Mouse (Mus musculus): ENCODE data around the gene Lemd1. TPM values are rescaled to one million over a fixed set of nuclear protein-coding genes. Genes with fewer than 3 reads are reported as not detected.

Lemd1 gene
- polyA plus RNA-seq (2015; fragmentation: Illumina TruSeq; extraction: RNeasy Lipid Tissue Mini Kit (QIAGEN cat#74804); ENCODE audit: insufficient read depth, low replicate concordance) = not detected

DNA sequence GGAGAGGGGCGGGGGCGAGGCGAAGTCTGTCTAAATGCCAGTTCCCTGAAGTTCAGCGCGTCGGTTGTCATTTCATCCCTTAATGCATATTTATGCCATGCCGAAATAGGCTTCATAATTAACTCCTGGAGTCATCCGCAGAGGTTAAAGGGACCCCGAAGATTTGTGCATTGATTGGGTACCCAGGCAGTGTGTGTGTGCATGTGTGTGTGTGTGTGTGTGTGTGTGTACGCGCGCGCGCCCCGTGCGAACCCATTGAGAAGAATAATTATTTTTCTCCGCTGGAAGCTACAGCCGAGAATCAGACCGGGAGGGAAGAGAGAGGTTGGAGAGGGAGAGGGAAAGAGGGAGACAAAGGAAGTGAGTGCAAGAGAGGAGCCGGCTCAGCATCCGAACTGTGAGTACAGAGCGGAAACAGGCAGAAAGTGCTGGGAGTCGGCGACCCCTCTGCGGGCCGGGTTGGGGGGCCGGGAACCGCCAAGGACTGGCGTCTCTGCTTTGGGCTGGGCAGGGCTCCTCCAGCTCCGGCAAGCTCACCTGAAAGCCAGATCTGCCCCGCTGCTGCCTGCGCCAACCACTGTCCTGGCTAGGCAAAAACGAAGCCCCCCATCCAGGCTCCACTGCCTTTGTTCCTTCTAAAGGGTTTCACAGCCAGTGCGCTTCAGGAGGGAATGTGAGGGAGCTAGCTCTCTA is at the start of gene Lemd1, which contains the start of gene AC124108.1:
Gene Lemd1, plus strand, starts transcription at position 339 of the 693 bp plus-strand sequence.
Gene AC124108.1, plus strand, starts transcription at position 365 of the 693 bp plus-strand sequence.

DNA sequence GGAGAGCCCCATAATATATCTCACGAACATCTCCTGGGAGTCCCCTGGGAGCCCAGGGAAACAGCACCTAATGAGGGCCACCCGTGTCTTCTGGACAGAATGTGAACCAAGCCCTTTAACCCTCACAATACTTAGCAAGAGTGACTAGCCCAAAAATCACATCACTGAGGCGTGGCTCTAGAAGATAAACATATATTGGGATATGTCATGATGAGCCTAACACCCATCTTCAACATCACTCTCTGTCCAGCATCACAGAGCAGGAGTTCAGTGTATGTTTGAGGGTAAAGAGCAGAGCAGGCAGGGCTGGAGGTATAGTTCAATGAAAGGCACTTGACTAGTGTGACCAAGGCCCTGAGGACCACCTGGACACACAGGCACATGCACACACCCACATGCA is 38.4 kb downstream of the Lemd1 start, which contains the start of gene Gm10188:
Gene Gm10188, minus strand, starts transcription at position 101 of the 400 bp plus-strand sequence.

DNA sequence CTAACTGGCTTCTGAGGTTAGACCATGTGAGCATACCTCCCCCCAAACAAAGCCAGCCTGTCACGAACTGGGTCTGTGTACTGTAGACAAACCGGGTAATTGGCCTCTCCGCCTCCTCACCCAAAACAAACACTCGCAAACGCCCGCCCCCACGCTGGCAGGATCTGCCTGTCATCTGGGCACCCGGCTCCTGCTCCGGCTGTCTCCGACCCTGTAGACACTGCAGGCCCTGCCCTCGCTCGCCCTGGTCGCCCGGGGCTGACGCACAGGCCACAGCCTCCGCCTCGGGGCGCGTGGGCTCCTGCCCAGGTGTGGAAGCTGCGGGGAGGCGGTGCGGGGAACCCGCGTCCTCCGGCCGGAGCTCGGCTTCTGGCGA is 107.2 kb downstream of the Lemd1 start, which contains the start of gene Klhdc8a:
Gene Klhdc8a, plus strand, starts transcription at position 202 of the 376 bp plus-strand sequence.

Other genes starting within 250 kb of the Lemd1 start
- 11.6 TPM for gene Slc45a3, start 228.5 kb upstream of the Lemd1 start, polyA plus RNA-seq (2015; fragmentation: Illumina TruSeq; extraction: RNeasy Lipid Tissue Mini Kit (QIAGEN cat#74804); ENCODE audit: insufficient read depth, low replicate concordance)
- 145 TPM for gene Elk4, start 183.8 kb upstream of the Lemd1 start, polyA plus RNA-seq (2015; fragmentation: Illumina TruSeq; extraction: RNeasy Lipid Tissue Mini Kit (QIAGEN cat#74804); ENCODE audit: insufficient read depth, low replicate concordance)
- gene Mfsd4a, start 123.4 kb upstream of the Lemd1 start, polyA plus RNA-seq (2015; fragmentation: Illumina TruSeq; extraction: RNeasy Lipid Tissue Mini Kit (QIAGEN cat#74804); ENCODE audit: insufficient read depth, low replicate concordance) = 0.75 TPM
- 0.39 TPM for gene Cdk18, start 51.7 kb upstream of the Lemd1 start, polyA plus RNA-seq (2015; fragmentation: Illumina TruSeq; extraction: RNeasy Lipid Tissue Mini Kit (QIAGEN cat#74804); ENCODE audit: insufficient read depth, low replicate concordance)
- not detected for gene AC124108.1, start within 50 bp of the Lemd1 start, polyA plus RNA-seq (2015; fragmentation: Illumina TruSeq; extraction: RNeasy Lipid Tissue Mini Kit (QIAGEN cat#74804); ENCODE audit: insufficient read depth, low replicate concordance)
- gene Gm10188, start 38.3 kb downstream of the Lemd1 start, polyA plus RNA-seq (2015; fragmentation: Illumina TruSeq; extraction: RNeasy Lipid Tissue Mini Kit (QIAGEN cat#74804); ENCODE audit: insufficient read depth, low replicate concordance) = not detected
- gene Klhdc8a, start 107.2 kb downstream of the Lemd1 start, polyA plus RNA-seq (2015; fragmentation: Illumina TruSeq; extraction: RNeasy Lipid Tissue Mini Kit (QIAGEN cat#74804); ENCODE audit: insufficient read depth, low replicate concordance) = 0.41 TPM
- 24.1 TPM for gene Nuak2, start 124.7 kb downstream of the Lemd1 start, polyA plus RNA-seq (2015; fragmentation: Illumina TruSeq; extraction: RNeasy Lipid Tissue Mini Kit (QIAGEN cat#74804); ENCODE audit: insufficient read depth, low replicate concordance)
- gene Tmcc2, start 199.8 kb downstream of the Lemd1 start, polyA plus RNA-seq (2015; fragmentation: Illumina TruSeq; extraction: RNeasy Lipid Tissue Mini Kit (QIAGEN cat#74804); ENCODE audit: insufficient read depth, low replicate concordance) = 34.4 TPM
- 17.7 TPM for gene Dstyk, start 226.1 kb downstream of the Lemd1 start, polyA plus RNA-seq (2015; fragmentation: Illumina TruSeq; extraction: RNeasy Lipid Tissue Mini Kit (QIAGEN cat#74804); ENCODE audit: insufficient read depth, low replicate concordance)

All from spleen, adult 10 weeks (tissue).